Mouse (Mus musculus): Measurements from ENCODE around the gene Gm49369. TPM values are rescaled to one million over a fixed set of nuclear protein-coding genes. Genes with fewer than 3 reads are reported as not detected.

Gm49369 gene
- total and polyA plus RNA-seq, 2 experiments: 0.38 to 126 TPM

GRCm38 (mm10) chr7:142388740-142389139 is 6.3 kb upstream of the Gm49369 start:
- Histone ChIP-seq H3K79me2 (ENCODE audit: control insufficient read depth, insufficient read depth, low read length) (peaks cover 17% of the 10 kb centered on the region; the same call in 1 of the 2 replicates), H3K27ac (replicated peaks; ENCODE audit: insufficient read depth, low read depth, low read length) (no peak overlapping the region), H3K36me3 (ENCODE audit: control insufficient read depth, insufficient read depth, low read length) (peaks cover 10% of the 10 kb centered on the region), H3K27me3 (ENCODE audit: control insufficient read depth, insufficient read depth, low read length) (no peaks in the 10 kb centered on the region), H3K9ac (ENCODE audit: low read depth, low read length) (no peak overlapping the region), H3K4me3 (ENCODE audit: insufficient read depth, low read depth, low read length) (no peak overlapping the region), H3K4me1 (ENCODE audit: control insufficient read depth, insufficient read depth, low read length) (peaks cover 14% of the 10 kb centered on the region)
- WGBS: 84% methylated on average over 2 of the region's 2 CpGs
- no peak for DNase-seq (ENCODE audit: extremely low read depth, low read depth, low spot score)
- TF ChIP-seq CTCF (IDR thresholded peaks at IDR 0.05; ENCODE audit: low read depth, low read length) (no peak), POLR2A (IDR thresholded peaks at IDR 0.05; ENCODE audit: extremely low read depth, insufficient read depth, low read length) (no peak)

- Histone ChIP-seq H3K36me3 (ENCODE audit: control insufficient read depth, insufficient read depth, low read length) (peaks cover 15% of the 10 kb centered on the region), H3K4me3 (ENCODE audit: insufficient read depth, low read depth, low read length) (no peak overlapping the region), H3K9ac (ENCODE audit: low read depth, low read length) (no peak overlapping the region), H3K79me2 (ENCODE audit: control insufficient read depth, insufficient read depth, low read length) (peaks cover 17% of the 10 kb centered on the region; the same call in 1 of the 2 replicates), H3K27me3 (ENCODE audit: control insufficient read depth, insufficient read depth, low read length) (no peaks in the 10 kb centered on the region), H3K27ac (replicated peaks; ENCODE audit: insufficient read depth, low read depth, low read length) (peak overlapping the region; percentile 7; the same call in 1 of the 2 replicates), H3K4me1 (ENCODE audit: control insufficient read depth, insufficient read depth, low read length) (peaks cover 14% of the 10 kb centered on the region)
- WGBS: 98% methylated on average over 1 of the region's 1 CpGs
- TF ChIP-seq CTCF (IDR thresholded peaks at IDR 0.05; ENCODE audit: low read depth, low read length): no peak
- TF ChIP-seq POLR2A (IDR thresholded peaks at IDR 0.05; ENCODE audit: extremely low read depth, insufficient read depth, low read length): no peak
- no peak for DNase-seq (ENCODE audit: extremely low read depth, low read depth, low spot score)
Observed at GRCm38 (mm10) chr7:142388198-142388597, 5.7 kb upstream of the Gm49369 start.

- Histone ChIP-seq H3K9ac (ENCODE audit: low read depth, low read length) (peak within 1 kb of the TSS; percentile 87), H3K4me3 (ENCODE audit: insufficient read depth, low read depth, low read length) (peak within 1 kb of the TSS; percentile 78), H3K36me3 (ENCODE audit: control insufficient read depth, insufficient read depth, low read length) (peaks cover 21% of the 10 kb centered on the region), H3K4me1 (ENCODE audit: control insufficient read depth, insufficient read depth, low read length) (peaks cover 14% of the 10 kb centered on the region), H3K27me3 (ENCODE audit: control insufficient read depth, insufficient read depth, low read length) (no peaks in the 10 kb centered on the region), H3K79me2 (ENCODE audit: control insufficient read depth, insufficient read depth, low read length) (peaks cover 17% of the 10 kb centered on the region; the same call in 1 of the 2 replicates), H3K27ac (replicated peaks; ENCODE audit: insufficient read depth, low read depth, low read length) (peak within 1 kb of the TSS; percentile 78)
- peak; percentile 88 for DNase-seq (ENCODE audit: extremely low read depth, low read depth, low spot score)
- under 1% methylated on average over 55 of the region's 55 CpGs for WGBS
- peak; percentile 93 for TF ChIP-seq POLR2A (IDR thresholded peaks at IDR 0.05; ENCODE audit: extremely low read depth, insufficient read depth, low read length)
- no peak for TF ChIP-seq CTCF (IDR thresholded peaks at IDR 0.05; ENCODE audit: low read depth, low read length)
Observed at GRCm38 (mm10) chr7:142387419-142388148, 5.1 kb upstream of the Gm49369 start, which contains the start of gene Ctsd. TSS of gene Ctsd (minus strand) at chr7:142388038.

- no peaks in the 10 kb centered on the region for H3K27me3 ChIP-seq (ENCODE audit: control insufficient read depth, insufficient read depth, low read length)
- DNase-seq (ENCODE audit: extremely low read depth, low read depth, low spot score): peak; percentile 84
- H3K4me1 ChIP-seq (ENCODE audit: control insufficient read depth, insufficient read depth, low read length): peaks cover 14% of the 10 kb centered on the region
- H3K4me3 ChIP-seq (ENCODE audit: insufficient read depth, low read depth, low read length): peak overlapping the region; percentile 78
- peak overlapping the region; percentile 78 for H3K27ac ChIP-seq (replicated peaks; ENCODE audit: insufficient read depth, low read depth, low read length)
- peaks cover 17% of the 10 kb centered on the region; the same call in 1 of the 2 replicates for H3K79me2 ChIP-seq (ENCODE audit: control insufficient read depth, insufficient read depth, low read length)
- peak overlapping the region; percentile 87 for H3K9ac ChIP-seq (ENCODE audit: low read depth, low read length)
- TF ChIP-seq POLR2A (IDR thresholded peaks at IDR 0.05; ENCODE audit: extremely low read depth, insufficient read depth, low read length) (0 out of 2 replicates have a peak, but pooled peaks have one; percentile 24), CTCF (IDR thresholded peaks at IDR 0.05; ENCODE audit: low read depth, low read length) (no peak)
- 3% methylated on average over 6 of the region's 6 CpGs for WGBS
- peaks cover 27% of the 10 kb centered on the region for H3K36me3 ChIP-seq (ENCODE audit: control insufficient read depth, insufficient read depth, low read length)
Observed at GRCm38 (mm10) chr7:142386621-142387201, 4.2 kb upstream of the Gm49369 start.

GRCm38 (mm10) chr7:142385742-142386403 is 3.4 kb upstream of the Gm49369 start:
- 0 out of 2 replicates have a peak overlapping the region, but pooled peaks have one; percentile 18 for H3K27ac ChIP-seq (replicated peaks; ENCODE audit: insufficient read depth, low read depth, low read length)
- TF ChIP-seq CTCF (IDR thresholded peaks at IDR 0.05; ENCODE audit: low read depth, low read length) (no peak), POLR2A (IDR thresholded peaks at IDR 0.05; ENCODE audit: extremely low read depth, insufficient read depth, low read length) (no peak)
- H3K4me1 ChIP-seq (ENCODE audit: control insufficient read depth, insufficient read depth, low read length): peaks cover 14% of the 10 kb centered on the region
- no peak for DNase-seq (ENCODE audit: extremely low read depth, low read depth, low spot score)
- peak overlapping the region; percentile 50 for H3K9ac ChIP-seq (ENCODE audit: low read depth, low read length)
- WGBS: 66% methylated on average over 3 of the region's 3 CpGs
- H3K36me3 ChIP-seq (ENCODE audit: control insufficient read depth, insufficient read depth, low read length): peaks cover 28% of the 10 kb centered on the region
- H3K27me3 ChIP-seq (ENCODE audit: control insufficient read depth, insufficient read depth, low read length): no peaks in the 10 kb centered on the region
- peaks cover 17% of the 10 kb centered on the region; the same call in 1 of the 2 replicates for H3K79me2 ChIP-seq (ENCODE audit: control insufficient read depth, insufficient read depth, low read length)
- peak overlapping the region; percentile 78 for H3K4me3 ChIP-seq (ENCODE audit: insufficient read depth, low read depth, low read length)
